Mouse (Mus musculus): ENCODE measurements around the gene Pdia5. TPM values are rescaled to one million over a fixed set of nuclear protein-coding genes. Genes with fewer than 3 reads are reported as not detected.
A peak's percentile ranks its signal among the peaks of the same experiment; 100 is the strongest.

The Pdia5 gene
- polyA plus RNA-seq, 1 experiment from 2014 or later = 24.2 TPM

DNA sequence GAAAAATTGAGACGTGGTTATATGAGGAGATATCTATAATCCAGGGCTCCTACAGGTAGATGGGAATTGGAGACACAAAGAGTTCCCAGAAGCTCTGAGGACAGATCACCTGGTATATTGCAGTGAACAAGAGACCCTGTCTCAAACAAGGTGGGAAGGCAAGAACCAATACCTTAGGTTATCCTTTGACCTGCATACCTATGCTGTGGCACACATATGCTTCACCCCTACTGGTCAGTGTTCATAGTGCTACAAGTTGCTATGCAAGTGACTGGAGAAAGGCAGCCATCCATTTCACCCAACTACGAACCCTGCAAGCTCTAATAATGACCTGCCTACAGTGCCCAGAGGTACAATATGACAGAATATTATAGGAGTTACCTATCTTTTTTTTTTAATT is 128.5 kb downstream of the Pdia5 start:
- Histone ChIP-seq H3K4me1 (peaks cover 9% of the 10 kb centered on the region), H3K27ac (no peak overlapping the region), H3K36me3 (no peaks in the 10 kb centered on the region), H3K9me3 (replicated peaks) (no peaks in the 10 kb centered on the region), H3K27me3 (ENCODE audit: low read depth, poor library complexity, severe bottlenecking) (no peaks in the 10 kb centered on the region), H3K4me3 (no peak overlapping the region)
- no peak for DNase-seq (ENCODE audit: low spot score)
- WGBS = 88% methylated on average over 2 of the region's 2 CpGs

DNA sequence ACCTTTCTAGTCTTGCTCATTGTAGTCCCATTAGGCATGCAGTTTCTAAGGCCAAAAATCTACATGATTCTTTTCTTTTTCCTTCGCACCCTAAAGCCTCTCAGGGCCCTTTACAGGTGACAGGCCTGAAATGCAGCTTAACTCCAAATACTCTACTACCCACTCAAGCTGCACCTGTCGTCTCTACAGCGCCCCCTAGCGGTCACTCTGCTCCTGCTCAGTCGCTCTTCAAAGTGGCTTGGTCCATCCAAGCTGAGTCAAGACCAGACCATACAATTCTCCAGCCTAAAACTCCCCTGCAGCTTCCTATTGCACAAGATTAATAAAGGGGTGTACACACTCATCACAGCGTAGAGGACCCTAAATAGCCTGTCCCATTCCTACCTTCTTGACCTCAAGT is 130.1 kb downstream of the Pdia5 start:
- no peak overlapping the region for H3K4me3 ChIP-seq
- DNase-seq (ENCODE audit: low spot score) = peak; percentile 81
- no peaks in the 10 kb centered on the region for H3K36me3 ChIP-seq
- no peak overlapping the region for H3K27ac ChIP-seq
- 29% methylated on average over 6 of the region's 6 CpGs for WGBS
- peaks cover 9% of the 10 kb centered on the region for H3K4me1 ChIP-seq
- no peaks in the 10 kb centered on the region for H3K9me3 ChIP-seq (replicated peaks)
- no peaks in the 10 kb centered on the region for H3K27me3 ChIP-seq (ENCODE audit: low read depth, poor library complexity, severe bottlenecking)

DNA sequence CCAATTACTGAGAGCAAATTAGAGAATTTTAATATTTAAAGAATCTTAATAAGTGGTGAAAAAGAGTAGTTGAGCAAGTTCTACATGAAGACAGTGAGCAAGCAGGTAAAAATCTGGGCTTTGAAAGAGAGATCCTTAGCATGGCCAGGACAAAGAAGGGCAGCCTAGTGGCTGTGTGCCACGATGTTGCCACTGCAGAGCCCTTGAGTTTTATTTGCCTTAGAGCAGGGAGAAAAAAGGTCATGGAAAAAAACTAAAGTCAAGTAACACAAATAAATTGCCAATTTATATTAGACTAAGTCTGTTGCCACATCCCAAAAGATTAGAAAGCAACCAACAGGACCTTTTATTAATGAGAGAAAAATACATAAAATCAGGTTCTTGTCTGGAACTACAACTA is 133.2 kb downstream of the Pdia5 start:
- Histone ChIP-seq H3K4me1 (no peaks in the 10 kb centered on the region), H3K9me3 (replicated peaks) (no peaks in the 10 kb centered on the region), H3K4me3 (no peak overlapping the region), H3K36me3 (no peaks in the 10 kb centered on the region), H3K27me3 (ENCODE audit: low read depth, poor library complexity, severe bottlenecking) (no peaks in the 10 kb centered on the region), H3K27ac (no peak overlapping the region)
- WGBS = 94% methylated on average over 1 of the region's 1 CpGs
- DNase-seq (ENCODE audit: low spot score) = no peak

Small RNA genes lying within 50 kb of the gene (microRNA-seq; reads per million reads assigned to microRNA genes)
- gene Gm25548 = not detected

Other genes with a start within 250 kb of the Pdia5 start
- 25.8 and 35.9 TPM in 2 replicates for gene Sec22a, start 127.0 kb downstream of the Pdia5 start, polyA plus RNA-seq (2016; fragmentation: Nextera tagmentation; extraction: Ambion mirVana)
- gene Sema5b, start 50.3 kb upstream of the Pdia5 start, polyA plus RNA-seq (2016; fragmentation: Nextera tagmentation; extraction: Ambion mirVana) = 2.0 and 3.4 TPM in 2 replicates

Measured in limb, embryonic 10.5 days (tissue).